Mouse (Mus musculus): Measurements from ENCODE around the gene Pvalb. TPM values are rescaled to one million over a fixed set of nuclear protein-coding genes. Genes with fewer than 3 reads are reported as not detected.

The Pvalb gene
- polyA plus RNA-seq, 1 experiment from 2014 or later, result 4.1 TPM

- no peaks in the 10 kb centered on the region for H3K9me3 ChIP-seq
- H3K4me2 ChIP-seq, result no peak overlapping the region
- 79% methylated on average over 3 of the region's 3 CpGs for whole genome bisulfite sequencing
- no peak overlapping the region for H3K4me3 ChIP-seq
- ATAC-seq (ENCODE audit: low read depth), result no peak
- peaks cover 9% of the 10 kb centered on the region; the same call in 1 of the 2 replicates for H3K4me1 ChIP-seq (replicated peaks)
- H3K27ac ChIP-seq (replicated peaks), result no peak overlapping the region
- H3K27me3 ChIP-seq, result peaks cover 4% of the 10 kb centered on the region; the same call in 1 of the 2 replicates
- H3K36me3 ChIP-seq, result no peaks in the 10 kb centered on the region
- no peak overlapping the region for H3K9ac ChIP-seq
These were observed 17.7 kb downstream of the Pvalb start for GRCm38 (mm10) chr15:78188546-78188945.

- Histone ChIP-seq H3K27ac (replicated peaks) (no peak overlapping the region), H3K9ac (no peak overlapping the region), H3K4me3 (no peak overlapping the region), H3K4me1 (replicated peaks) (peaks cover 19% of the 10 kb centered on the region), H3K36me3 (no peaks in the 10 kb centered on the region), H3K4me2 (no peak overlapping the region), H3K9me3 (no peaks in the 10 kb centered on the region), H3K27me3 (peaks cover 4% of the 10 kb centered on the region; the same call in 1 of the 2 replicates)
- ATAC-seq (ENCODE audit: low read depth), result no peak
- 57% methylated on average over 5 of the region's 5 CpGs for WGBS
These were observed 19.3 kb downstream of the Pvalb start for GRCm38 (mm10) chr15:78186906-78187305.

GRCm38 (mm10) chr15:78185609-78186008, 20.6 kb downstream of the Pvalb start:
- Histone ChIP-seq H3K27me3 (peaks cover 4% of the 10 kb centered on the region; the same call in 1 of the 2 replicates), H3K27ac (replicated peaks) (no peak overlapping the region), H3K4me1 (replicated peaks) (peaks cover 31% of the 10 kb centered on the region), H3K9me3 (no peaks in the 10 kb centered on the region), H3K4me3 (no peak overlapping the region), H3K36me3 (no peaks in the 10 kb centered on the region), H3K9ac (no peak overlapping the region), H3K4me2 (no peak overlapping the region)
- whole genome bisulfite sequencing, result 91% methylated on average over 4 of the region's 4 CpGs
- no peak for ATAC-seq (ENCODE audit: low read depth)

GRCm38 (mm10) chr15:78184855-78185254, 21.3 kb downstream of the Pvalb start:
- H3K4me3 ChIP-seq, result no peak overlapping the region
- H3K36me3 ChIP-seq, result no peaks in the 10 kb centered on the region
- H3K27me3 ChIP-seq, result peaks cover 4% of the 10 kb centered on the region; the same call in 1 of the 2 replicates
- no peak overlapping the region for H3K27ac ChIP-seq (replicated peaks)
- H3K9ac ChIP-seq, result no peak overlapping the region
- peak overlapping the region; percentile 23; the same call in 1 of the 2 replicates for H3K4me2 ChIP-seq
- no peaks in the 10 kb centered on the region for H3K9me3 ChIP-seq
- WGBS, result 2% methylated on average over 10 of the region's 10 CpGs
- H3K4me1 ChIP-seq (replicated peaks), result peaks cover 31% of the 10 kb centered on the region
- peak; percentile 54; the same call in 1 of the 2 replicates for ATAC-seq (ENCODE audit: low read depth)

GRCm38 (mm10) chr15:78181701-78182405, 24.3 kb downstream of the Pvalb start:
- H3K4me3 ChIP-seq, result no peak overlapping the region
- H3K9me3 ChIP-seq, result no peaks in the 10 kb centered on the region
- H3K27me3 ChIP-seq, result peaks cover 4% of the 10 kb centered on the region; the same call in 1 of the 2 replicates
- H3K9ac ChIP-seq, result peak overlapping the region; percentile 31; the same call in 1 of the 2 replicates
- H3K4me2 ChIP-seq, result peak overlapping the region; percentile 27
- peak; percentile 78 for ATAC-seq (ENCODE audit: low read depth)
- peaks cover 58% of the 10 kb centered on the region for H3K4me1 ChIP-seq (replicated peaks)
- no peaks in the 10 kb centered on the region for H3K36me3 ChIP-seq
- peak overlapping the region; percentile 87 for H3K27ac ChIP-seq (replicated peaks)
- 18% methylated on average over 8 of the region's 8 CpGs for WGBS

GRCm38 (mm10) chr15:78179775-78180174, 26.4 kb downstream of the Pvalb start:
- Histone ChIP-seq H3K27me3 (peaks cover 4% of the 10 kb centered on the region; the same call in 1 of the 2 replicates), H3K9me3 (no peaks in the 10 kb centered on the region), H3K4me1 (replicated peaks) (peaks cover 62% of the 10 kb centered on the region), H3K4me2 (no peak overlapping the region), H3K9ac (no peak overlapping the region), H3K27ac (replicated peaks) (no peak overlapping the region), H3K4me3 (no peak overlapping the region), H3K36me3 (no peaks in the 10 kb centered on the region)
- WGBS, result 72% methylated on average over 3 of the region's 3 CpGs
- no peak for ATAC-seq (ENCODE audit: low read depth)

- Histone ChIP-seq H3K9me3 (no peaks in the 10 kb centered on the region), H3K4me1 (replicated peaks) (peaks cover 63% of the 10 kb centered on the region), H3K27ac (replicated peaks) (peak overlapping the region; percentile 70), H3K4me3 (no peak overlapping the region), H3K4me2 (peak overlapping the region; percentile 19), H3K9ac (0 out of 2 replicates have a peak overlapping the region, but pooled peaks have one; percentile 17), H3K27me3 (no peaks in the 10 kb centered on the region), H3K36me3 (no peaks in the 10 kb centered on the region)
- 4% methylated on average over 9 of the region's 9 CpGs for WGBS
- no peak for ATAC-seq (ENCODE audit: low read depth)
These were observed 27.8 kb downstream of the Pvalb start for GRCm38 (mm10) chr15:78178397-78178796.

GRCm38 (mm10) chr15:78177257-78177656, 28.9 kb downstream of the Pvalb start:
- Histone ChIP-seq H3K27ac (replicated peaks) (peak overlapping the region; percentile 70), H3K27me3 (no peaks in the 10 kb centered on the region), H3K4me1 (replicated peaks) (peaks cover 67% of the 10 kb centered on the region), H3K4me3 (no peak overlapping the region), H3K36me3 (no peaks in the 10 kb centered on the region), H3K9me3 (no peaks in the 10 kb centered on the region), H3K9ac (0 out of 2 replicates have a peak overlapping the region, but pooled peaks have one; percentile 27), H3K4me2 (no peak overlapping the region)
- 56% methylated on average over 10 of the region's 10 CpGs for WGBS
- no peak for ATAC-seq (ENCODE audit: low read depth)

GRCm38 (mm10) chr15:78174887-78175245, 31.3 kb downstream of the Pvalb start:
- ATAC-seq (ENCODE audit: low read depth), result no peak
- H3K36me3 ChIP-seq, result no peaks in the 10 kb centered on the region
- peak overlapping the region; percentile 39 for H3K4me3 ChIP-seq
- peak overlapping the region; percentile 87 for H3K27ac ChIP-seq (replicated peaks)
- H3K9ac ChIP-seq, result peak overlapping the region; percentile 69
- WGBS, result 76% methylated on average over 6 of the region's 6 CpGs
- H3K4me2 ChIP-seq, result peak overlapping the region; percentile 52
- H3K4me1 ChIP-seq (replicated peaks), result peaks cover 58% of the 10 kb centered on the region
- no peaks in the 10 kb centered on the region for H3K27me3 ChIP-seq
- H3K9me3 ChIP-seq, result no peaks in the 10 kb centered on the region

GRCm38 (mm10) chr15:78173972-78174886, 32.0 kb downstream of the Pvalb start, which contains the start of gene Ift27:
Ift27 (minus strand) TSS chr15:78174107.
- under 1% methylated on average over 40 of the region's 40 CpGs for WGBS
- Histone ChIP-seq H3K4me1 (replicated peaks) (peaks cover 52% of the 10 kb centered on the region), H3K9me3 (no peaks in the 10 kb centered on the region), H3K27ac (replicated peaks) (peak within 1 kb of the TSS; percentile 87), H3K9ac (peak within 1 kb of the TSS; percentile 78), H3K4me3 (peak within 1 kb of the TSS; percentile 53), H3K36me3 (no peaks in the 10 kb centered on the region), H3K4me2 (peak within 1 kb of the TSS; percentile 83), H3K27me3 (no peaks in the 10 kb centered on the region)
- peak; percentile 96 for ATAC-seq (ENCODE audit: low read depth)

- Histone ChIP-seq H3K27ac (replicated peaks) (no peak overlapping the region), H3K36me3 (no peaks in the 10 kb centered on the region), H3K9me3 (no peaks in the 10 kb centered on the region), H3K4me3 (peak overlapping the region; percentile 53), H3K4me2 (peak overlapping the region; percentile 83), H3K4me1 (replicated peaks) (peaks cover 42% of the 10 kb centered on the region), H3K27me3 (no peaks in the 10 kb centered on the region), H3K9ac (peak overlapping the region; percentile 78)
- ATAC-seq (ENCODE audit: low read depth), result no peak
- 24% methylated on average over 26 of the region's 26 CpGs for WGBS
These were observed 33.0 kb downstream of the Pvalb start for GRCm38 (mm10) chr15:78172899-78173817.

All from neural tube, embryonic 13.5 days (tissue).